Mouse (Mus musculus): Measurements from ENCODE around the gene Sgcb. TPM values are rescaled to one million over a fixed set of nuclear protein-coding genes. Genes with fewer than 3 reads are reported as not detected.

The Sgcb gene
- 15.5 and 16.9 TPM in 2 replicates for polyA plus RNA-seq (2012; ENCODE audit: insufficient read depth, insufficient read length, missing spikeins)

GRCm38 (mm10) chr5:73647261-73647900 lies at the start of gene Sgcb:
TSS of gene Sgcb (minus strand) at chr5:73647790.
- peaks cover 4% of the 10 kb centered on the region; the same call in 1 of the 2 replicates for H3K4me1 ChIP-seq (ENCODE audit: control insufficient read depth, insufficient read depth, low read length)
- TF ChIP-seq POLR2A (IDR thresholded peaks at IDR 0.05; ENCODE audit: borderline replicate concordance, low read depth, low read length) (no peak), CTCF (IDR thresholded peaks at IDR 0.05; ENCODE audit: low read depth, low read length) (no peak)
- peak within 1 kb of the TSS; percentile 97 for H3K4me3 ChIP-seq (ENCODE audit: insufficient read depth, low read length)
- no peak within 1 kb of the TSS for H3K27ac ChIP-seq (ENCODE audit: insufficient read depth, low read depth, low read length)

GRCm38 (mm10) chr5:73694254-73695015 lies 46.8 kb upstream of the Sgcb start:
- Histone ChIP-seq H3K4me1 (ENCODE audit: control insufficient read depth, insufficient read depth, low read length) (no peaks in the 10 kb centered on the region), H3K4me3 (ENCODE audit: insufficient read depth, low read length) (no peak overlapping the region), H3K27ac (ENCODE audit: insufficient read depth, low read depth, low read length) (no peak overlapping the region)
- TF ChIP-seq POLR2A (IDR thresholded peaks at IDR 0.05; ENCODE audit: borderline replicate concordance, low read depth, low read length), result no peak
- no peak for TF ChIP-seq CTCF (IDR thresholded peaks at IDR 0.05; ENCODE audit: low read depth, low read length)

- H3K4me3 ChIP-seq (ENCODE audit: insufficient read depth, low read length), result no peak overlapping the region
- no peaks in the 10 kb centered on the region for H3K4me1 ChIP-seq (ENCODE audit: control insufficient read depth, insufficient read depth, low read length)
- no peak overlapping the region for H3K27ac ChIP-seq (ENCODE audit: insufficient read depth, low read depth, low read length)
- no peak for TF ChIP-seq POLR2A (IDR thresholded peaks at IDR 0.05; ENCODE audit: borderline replicate concordance, low read depth, low read length)
- no peak for TF ChIP-seq CTCF (IDR thresholded peaks at IDR 0.05; ENCODE audit: low read depth, low read length)
Observed at GRCm38 (mm10) chr5:73693778-73694177, 46.2 kb upstream of the Sgcb start.

- TF ChIP-seq POLR2A (IDR thresholded peaks at IDR 0.05; ENCODE audit: borderline replicate concordance, low read depth, low read length) (no peak), CTCF (IDR thresholded peaks at IDR 0.05; ENCODE audit: low read depth, low read length) (no peak)
- no peak overlapping the region for H3K4me3 ChIP-seq (ENCODE audit: insufficient read depth, low read length)
- no peak overlapping the region for H3K27ac ChIP-seq (ENCODE audit: insufficient read depth, low read depth, low read length)
- H3K4me1 ChIP-seq (ENCODE audit: control insufficient read depth, insufficient read depth, low read length), result no peaks in the 10 kb centered on the region
Observed at GRCm38 (mm10) chr5:73691723-73692520, 44.3 kb upstream of the Sgcb start.

- no peak for TF ChIP-seq POLR2A (IDR thresholded peaks at IDR 0.05; ENCODE audit: borderline replicate concordance, low read depth, low read length)
- TF ChIP-seq CTCF (IDR thresholded peaks at IDR 0.05; ENCODE audit: low read depth, low read length), result no peak
- no peak overlapping the region for H3K4me3 ChIP-seq (ENCODE audit: insufficient read depth, low read length)
- no peaks in the 10 kb centered on the region for H3K4me1 ChIP-seq (ENCODE audit: control insufficient read depth, insufficient read depth, low read length)
- H3K27ac ChIP-seq (ENCODE audit: insufficient read depth, low read depth, low read length), result no peak overlapping the region
Observed at GRCm38 (mm10) chr5:73690146-73690545, 42.6 kb upstream of the Sgcb start.

- no peak for TF ChIP-seq CTCF (IDR thresholded peaks at IDR 0.05; ENCODE audit: low read depth, low read length)
- no peak for TF ChIP-seq POLR2A (IDR thresholded peaks at IDR 0.05; ENCODE audit: borderline replicate concordance, low read depth, low read length)
- H3K4me3 ChIP-seq (ENCODE audit: insufficient read depth, low read length), result no peak overlapping the region
- no peaks in the 10 kb centered on the region for H3K4me1 ChIP-seq (ENCODE audit: control insufficient read depth, insufficient read depth, low read length)
- no peak overlapping the region for H3K27ac ChIP-seq (ENCODE audit: insufficient read depth, low read depth, low read length)
Observed at GRCm38 (mm10) chr5:73688576-73688975, 41.0 kb upstream of the Sgcb start.

GRCm38 (mm10) chr5:73686149-73686548 lies 38.6 kb upstream of the Sgcb start:
- H3K4me3 ChIP-seq (ENCODE audit: insufficient read depth, low read length), result no peak overlapping the region
- no peak overlapping the region for H3K27ac ChIP-seq (ENCODE audit: insufficient read depth, low read depth, low read length)
- no peaks in the 10 kb centered on the region for H3K4me1 ChIP-seq (ENCODE audit: control insufficient read depth, insufficient read depth, low read length)
- TF ChIP-seq CTCF (IDR thresholded peaks at IDR 0.05; ENCODE audit: low read depth, low read length) (no peak), POLR2A (IDR thresholded peaks at IDR 0.05; ENCODE audit: borderline replicate concordance, low read depth, low read length) (no peak)

- Histone ChIP-seq H3K4me3 (ENCODE audit: insufficient read depth, low read length) (no peak overlapping the region), H3K4me1 (ENCODE audit: control insufficient read depth, insufficient read depth, low read length) (no peaks in the 10 kb centered on the region), H3K27ac (ENCODE audit: insufficient read depth, low read depth, low read length) (no peak overlapping the region)
- TF ChIP-seq POLR2A (IDR thresholded peaks at IDR 0.05; ENCODE audit: borderline replicate concordance, low read depth, low read length) (no peak), CTCF (IDR thresholded peaks at IDR 0.05; ENCODE audit: low read depth, low read length) (no peak)
Observed at GRCm38 (mm10) chr5:73683706-73684409, 36.3 kb upstream of the Sgcb start.

- H3K27ac ChIP-seq (ENCODE audit: insufficient read depth, low read depth, low read length), result no peak overlapping the region
- TF ChIP-seq CTCF (IDR thresholded peaks at IDR 0.05; ENCODE audit: low read depth, low read length), result no peak
- TF ChIP-seq POLR2A (IDR thresholded peaks at IDR 0.05; ENCODE audit: borderline replicate concordance, low read depth, low read length), result no peak
- no peak overlapping the region for H3K4me3 ChIP-seq (ENCODE audit: insufficient read depth, low read length)
- H3K4me1 ChIP-seq (ENCODE audit: control insufficient read depth, insufficient read depth, low read length), result no peaks in the 10 kb centered on the region
Observed at GRCm38 (mm10) chr5:73683221-73683620, 35.6 kb upstream of the Sgcb start.

All from bone marrow macrophage, adult 2 months (primary cell).